Mouse (Mus musculus): ENCODE data around the gene Itga5. TPM values are rescaled to one million over a fixed set of nuclear protein-coding genes. Genes with fewer than 3 reads are reported as not detected.
A peak's percentile ranks its signal among the peaks of the same experiment; 100 is the strongest.

Gene Itga5
- polyA plus RNA-seq, 1 experiment from 2014 or later: 66.4 TPM

Small RNAs within 50 kb of the gene (microRNA-seq; reads per million reads assigned to microRNA genes)
- gene Mir6963 (ENCODE audit: borderline number of aligned reads): 1.2 reads per million, percentile 16 among the genes with 10 or more reads in this experiment

Other genes starting within 250 kb of the Itga5 start
- 14.7 and 17.7 TPM in 2 replicates for gene Smug1, start 199.7 kb downstream of the Itga5 start, polyA plus RNA-seq (2014; fragmentation: Nextera tagmentation; extraction: Ambion mirVana)
- gene Cbx5, start 126.9 kb downstream of the Itga5 start, polyA plus RNA-seq (2014; fragmentation: Nextera tagmentation; extraction: Ambion mirVana): 139 and 146 TPM in 2 replicates
- gene Hnrnpa1, start 126.3 kb downstream of the Itga5 start, polyA plus RNA-seq (2014; fragmentation: Nextera tagmentation; extraction: Ambion mirVana): 572 and 590 TPM in 2 replicates
- gene Nfe2, start 108.4 kb downstream of the Itga5 start, polyA plus RNA-seq (2014; fragmentation: Nextera tagmentation; extraction: Ambion mirVana): 21.9 and 24.2 TPM in 2 replicates
- gene Copz1, start 94.0 kb downstream of the Itga5 start, polyA plus RNA-seq (2014; fragmentation: Nextera tagmentation; extraction: Ambion mirVana): 217 and 221 TPM in 2 replicates
- 0.41 and 0.53 TPM in 2 replicates for gene Gpr84, start 56.2 kb downstream of the Itga5 start, polyA plus RNA-seq (2014; fragmentation: Nextera tagmentation; extraction: Ambion mirVana)
- gene Zfp385a, start 26.7 kb downstream of the Itga5 start, polyA plus RNA-seq (2014; fragmentation: Nextera tagmentation; extraction: Ambion mirVana): 10.2 and 11.6 TPM in 2 replicates
- gene Gtsf1, start 63.7 kb upstream of the Itga5 start, polyA plus RNA-seq (2014; fragmentation: Nextera tagmentation; extraction: Ambion mirVana): 38.0 and 38.5 TPM in 2 replicates
- gene Gtsf2, start 81.7 kb upstream of the Itga5 start, polyA plus RNA-seq (2014; fragmentation: Nextera tagmentation; extraction: Ambion mirVana): not detected in 2 replicates
- 0.87 and 1.9 TPM in 2 replicates for gene Nckap1l, start 87.0 kb upstream of the Itga5 start, polyA plus RNA-seq (2014; fragmentation: Nextera tagmentation; extraction: Ambion mirVana)
- 4.0 and 4.3 TPM in 2 replicates for gene Pde1b, start 136.3 kb upstream of the Itga5 start, polyA plus RNA-seq (2014; fragmentation: Nextera tagmentation; extraction: Ambion mirVana)
- gene Ppp1r1a, start 171.2 kb upstream of the Itga5 start, polyA plus RNA-seq (2014; fragmentation: Nextera tagmentation; extraction: Ambion mirVana): 82.6 and 82.9 TPM in 2 replicates
- gene Glycam1, start 198.3 kb upstream of the Itga5 start, polyA plus RNA-seq (2014; fragmentation: Nextera tagmentation; extraction: Ambion mirVana): not detected in 2 replicates